Mouse (Mus musculus) intestine, embryonic 16.5 days (tissue): ENCODE data around the gene Tmem221. TPM values are rescaled to one million over a fixed set of nuclear protein-coding genes. Genes with fewer than 3 reads are reported as not detected.

Experiments used
- ATAC-seq: fragments of 200-750 bp; cut with Nextera tagmentation; 2 replicates; pipeline ENCODE4 v1.8.0; 2017; ENCODE audit warnings: moderate TSS enrichment, moderate library complexity
- H3K27ac ChIP-seq: fragments of 300-500 bp; sonication (generic); 2 replicates; pipeline ENCODE4 v1.5.1; 2014; ENCODE audit warnings: mild to moderate bottlenecking, low read length
- H3K27me3 ChIP-seq: fragments of 300-500 bp; sonication (generic); replicated peaks from 2 replicates; pipeline ENCODE4 v1.6.1; 2014; ENCODE audit warnings: low read length, control low read depth, mixed read lengths; ENCODE audit not compliant: control insufficient read depth, insufficient read depth
- H3K36me3 ChIP-seq: fragments of 300-500 bp; sonication (generic); 2 replicates; pipeline ENCODE4 v1.6.1; 2014; ENCODE audit warnings: low read length, control low read depth; ENCODE audit not compliant: control insufficient read depth, insufficient read depth
- H3K4me1 ChIP-seq: fragments of 300-500 bp; sonication (generic); 2 replicates; pipeline ENCODE4 v1.6.1; 2014; ENCODE audit warnings: low read length, control low read depth, mixed read lengths; ENCODE audit not compliant: control insufficient read depth, insufficient read depth
- H3K4me2 ChIP-seq: fragments of 300-500 bp; sonication (generic); 2 replicates; pipeline ENCODE4 v1.6.1; 2014; ENCODE audit warnings: low read depth, low read length, control low read depth
- H3K4me3 ChIP-seq: fragments of 300-500 bp; sonication (generic); 2 replicates; pipeline ENCODE4 v1.5.1; 2014; ENCODE audit warnings: mild to moderate bottlenecking, low read length
- H3K9ac ChIP-seq: fragments of 300-500 bp; sonication (generic); 2 replicates; pipeline ENCODE4 v1.6.1; 2014; ENCODE audit warnings: low read depth, low read length
- H3K9me3 ChIP-seq: fragments of 300-500 bp; sonication (generic); 2 replicates; pipeline ENCODE4 v1.6.1; 2016; ENCODE audit warnings: low read length, control low read depth; ENCODE audit not compliant: control insufficient read depth
- WGBS: fragments of 180-500 bp; shearing (Covaris S2); extraction: QIAGEN DNeasy Blood & Tissue Kit; methylation state at CpG from one replicate; pipeline ENCODE4 v1.1.7; 2014; 5-methylcytosine and 5-hydroxymethylcytosine counted together
- polyA plus RNA-seq: library from polyadenylated mRNA; unstranded; fragments of >200 nt; fragmentation: Nextera tagmentation; extraction: Ambion mirVana; gene quantifications from 2 replicates; pipeline ENCODE4 v1.2.1, GENCODE M21; 2015

The Tmem221 gene
- polyA plus RNA-seq, 1 experiment from 2014 or later, result 1.8 TPM

DNA sequence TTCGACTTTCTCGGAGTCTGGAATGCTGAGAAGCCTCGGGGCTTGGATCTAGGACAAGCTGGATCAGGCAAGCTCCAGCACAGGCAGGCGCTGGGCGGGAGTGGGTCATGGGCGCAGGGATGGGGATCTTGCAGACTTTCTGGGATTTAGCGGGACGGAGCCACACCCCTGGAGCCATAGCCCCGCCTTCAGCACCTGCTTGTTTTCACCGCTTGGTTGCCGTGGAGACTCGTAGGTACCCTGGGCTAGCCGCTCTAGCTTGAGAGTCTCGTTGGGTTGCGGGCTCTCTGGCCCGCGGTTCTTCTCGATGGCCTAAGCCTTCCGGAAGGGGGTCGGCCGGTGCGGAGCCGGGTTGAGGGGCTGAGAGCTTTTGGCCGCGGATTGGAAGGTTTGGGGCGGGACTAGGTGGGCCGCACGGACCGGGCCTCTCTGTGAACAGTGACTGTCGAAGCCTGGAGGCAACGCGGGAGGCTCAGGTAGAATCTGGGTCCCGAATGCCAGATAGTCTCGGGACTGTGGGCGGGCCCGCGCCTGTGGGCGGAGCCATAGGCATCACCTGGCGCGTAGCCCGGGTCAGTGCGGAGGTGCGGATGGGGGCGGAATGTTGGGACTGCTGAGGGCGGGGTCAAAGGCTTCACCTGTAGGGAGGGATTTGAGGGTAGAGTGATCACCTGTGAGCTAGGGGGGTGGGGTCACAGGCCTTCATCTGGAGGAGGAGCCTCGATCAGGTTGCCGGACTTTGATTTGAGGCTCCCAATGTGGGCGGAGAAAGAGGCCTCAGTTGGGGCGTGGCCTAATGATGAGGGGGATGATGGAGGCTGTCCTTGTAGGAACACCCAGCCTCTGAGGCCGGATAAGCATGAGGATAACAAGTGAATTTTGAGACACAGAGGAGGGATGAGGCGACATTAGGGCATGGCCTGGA, 11.0 kb upstream of the Tmem221 start:
- peak; percentile 82 for ATAC-seq
- H3K9me3 ChIP-seq, result no peaks in the 10 kb centered on the region
- no peaks in the 10 kb centered on the region for H3K36me3 ChIP-seq
- WGBS, result under 1% methylated on average over 51 of the region's 51 CpGs
- H3K4me2 ChIP-seq, result peak overlapping the region; percentile 94
- H3K4me1 ChIP-seq, result peaks cover 16% of the 10 kb centered on the region
- H3K4me3 ChIP-seq, result peak overlapping the region; percentile 73
- H3K27me3 ChIP-seq, result no peaks in the 10 kb centered on the region
- peak overlapping the region; percentile 76 for H3K9ac ChIP-seq
- peak overlapping the region; percentile 91 for H3K27ac ChIP-seq

DNA sequence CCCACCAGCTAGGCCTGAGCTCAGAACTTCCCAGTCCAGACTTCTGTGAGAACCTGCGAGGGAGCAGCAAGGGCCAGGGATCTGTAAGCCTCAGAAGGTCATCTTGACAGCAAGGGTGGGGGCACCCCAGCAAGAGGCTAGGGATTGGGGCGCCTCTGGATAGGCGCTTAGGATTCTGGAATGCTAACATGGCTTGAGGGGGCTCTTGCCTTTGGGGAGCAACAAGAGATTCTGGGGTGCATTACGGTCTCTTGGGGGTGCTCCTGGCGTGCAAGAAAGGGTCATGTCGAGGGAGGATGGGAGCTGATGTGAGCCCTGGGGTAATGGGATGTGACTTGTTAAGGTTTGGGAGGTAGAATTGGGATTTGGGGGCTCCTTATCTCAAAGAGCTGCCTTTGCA, 10.3 kb upstream of the Tmem221 start:
- H3K4me1 ChIP-seq, result peaks cover 16% of the 10 kb centered on the region

DNA sequence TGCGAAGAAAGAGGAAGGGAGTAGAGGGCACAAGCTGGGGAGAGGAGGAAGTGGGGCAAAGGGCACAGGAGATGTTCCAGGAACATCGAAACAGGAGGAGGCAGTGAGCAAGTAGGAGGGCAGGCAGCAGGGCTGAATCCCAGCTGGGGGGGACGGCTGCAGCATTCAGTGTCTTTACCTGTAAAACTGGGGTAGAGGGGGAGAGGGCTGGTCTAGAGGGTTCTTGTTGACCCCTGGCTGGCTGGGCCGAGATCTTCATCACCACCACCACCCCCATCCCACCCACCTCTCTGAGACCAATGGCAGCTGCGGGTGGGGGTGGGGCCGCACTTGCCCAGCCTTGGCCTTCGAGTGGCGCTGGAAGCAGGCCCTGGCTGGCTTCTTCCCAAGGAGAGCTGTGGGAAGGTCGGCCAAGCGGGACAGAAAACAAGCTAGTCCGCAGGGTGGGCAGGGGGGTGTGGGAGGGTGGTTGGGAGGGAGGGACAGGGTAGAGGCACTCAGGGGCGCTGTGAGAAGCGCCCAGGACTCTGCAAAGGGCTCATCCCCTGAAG, 9.8 kb upstream of the Tmem221 start, which contains the start of gene Slc27a1:
Gene Slc27a1, plus strand, starts transcription at position 496 of the 551 bp plus-strand sequence.
- no peaks in the 10 kb centered on the region; the same call in 1 of the 2 replicates for H3K27me3 ChIP-seq
- 14% methylated on average over 13 of the region's 13 CpGs for WGBS
- peak within 1 kb of the TSS; percentile 71 for H3K9ac ChIP-seq
- peaks cover 6% of the 10 kb centered on the region; the same call in 1 of the 2 replicates for H3K9me3 ChIP-seq
- H3K4me1 ChIP-seq, result peaks cover 16% of the 10 kb centered on the region
- H3K36me3 ChIP-seq, result no peaks in the 10 kb centered on the region
- peak within 1 kb of the TSS; percentile 94 for H3K4me2 ChIP-seq
- H3K27ac ChIP-seq, result peak within 1 kb of the TSS; percentile 91
- peak within 1 kb of the TSS; percentile 73 for H3K4me3 ChIP-seq
- no peak for ATAC-seq

More for the DNA sequence above, 10.3 kb upstream of the Tmem221 start:
- Histone ChIP-seq H3K9ac (peak overlapping the region; percentile 71), H3K9me3 (peaks cover 4% of the 10 kb centered on the region; the same call in 1 of the 2 replicates), H3K27ac (0 out of 2 replicates have a peak overlapping the region, but pooled peaks have one; percentile 91), H3K4me3 (peak overlapping the region; percentile 73), H3K36me3 (no peaks in the 10 kb centered on the region), H3K4me2 (peak overlapping the region; percentile 94), H3K27me3 (no peaks in the 10 kb centered on the region; the same call in 1 of the 2 replicates)
- ATAC-seq, result no peak
- 25% methylated on average over 6 of the region's 6 CpGs for WGBS

DNA sequence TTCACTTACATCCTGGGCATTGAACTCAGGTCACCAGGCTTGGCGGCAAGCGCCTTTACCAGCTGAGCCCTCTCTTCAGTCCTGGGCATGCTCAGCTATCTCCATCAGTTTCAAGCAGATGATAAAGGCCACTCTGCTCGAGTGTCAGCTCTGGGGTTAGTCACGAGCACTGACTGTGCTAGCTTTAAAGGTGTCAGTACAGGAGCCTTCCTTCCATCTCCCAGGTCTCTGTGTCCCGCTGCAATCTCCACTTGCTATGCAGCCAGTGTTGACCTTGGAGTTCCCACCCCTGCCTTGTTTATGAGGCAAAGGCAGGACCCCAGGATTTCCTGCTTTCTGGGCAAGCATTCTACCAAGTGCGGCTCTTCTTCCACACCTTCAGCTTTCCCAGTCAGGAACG, 8.9 kb upstream of the Tmem221 start:
- ATAC-seq, result no peak
- Histone ChIP-seq H3K9ac (no peak overlapping the region), H3K4me1 (peaks cover 23% of the 10 kb centered on the region), H3K4me3 (no peak overlapping the region), H3K9me3 (peaks cover 6% of the 10 kb centered on the region; the same call in 1 of the 2 replicates), H3K27me3 (peaks cover 2% of the 10 kb centered on the region; the same call in 1 of the 2 replicates), H3K27ac (no peak overlapping the region), H3K36me3 (no peaks in the 10 kb centered on the region), H3K4me2 (no peak overlapping the region)
- 76% methylated on average over 7 of the region's 7 CpGs for WGBS

DNA sequence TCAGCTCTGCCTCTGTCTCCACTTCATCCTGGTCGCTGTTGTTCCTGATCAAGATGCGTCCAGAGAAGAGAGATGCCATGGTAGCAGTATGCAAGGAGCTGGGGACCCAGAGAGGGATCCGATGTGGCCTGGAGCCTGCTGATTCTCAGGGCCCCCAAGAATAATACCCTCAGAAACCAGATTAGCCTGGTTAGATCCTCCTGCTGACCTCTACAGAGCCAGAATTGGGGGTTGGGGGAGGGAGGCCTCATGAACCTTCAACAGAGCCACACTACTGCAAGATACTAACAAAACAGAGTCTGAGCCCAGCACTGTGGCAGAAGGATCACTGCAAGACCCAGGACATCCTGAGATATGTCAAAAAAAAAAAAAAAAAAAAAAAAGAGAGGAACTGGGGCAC, 7.8 kb upstream of the Tmem221 start, which contains the start of gene Nxnl1:
Gene Nxnl1, minus strand, starts transcription at position 101 of the 400 bp plus-strand sequence.
- H3K27ac ChIP-seq, result no peak within 1 kb of the TSS
- no peak for ATAC-seq
- H3K9ac ChIP-seq, result no peak within 1 kb of the TSS
- no peak within 1 kb of the TSS for H3K4me2 ChIP-seq
- peaks cover 6% of the 10 kb centered on the region; the same call in 1 of the 2 replicates for H3K9me3 ChIP-seq
- 71% methylated on average over 3 of the region's 3 CpGs for WGBS
- H3K4me3 ChIP-seq, result no peak within 1 kb of the TSS
- H3K36me3 ChIP-seq, result no peaks in the 10 kb centered on the region
- peaks cover 11% of the 10 kb centered on the region for H3K27me3 ChIP-seq
- peaks cover 25% of the 10 kb centered on the region for H3K4me1 ChIP-seq

DNA sequence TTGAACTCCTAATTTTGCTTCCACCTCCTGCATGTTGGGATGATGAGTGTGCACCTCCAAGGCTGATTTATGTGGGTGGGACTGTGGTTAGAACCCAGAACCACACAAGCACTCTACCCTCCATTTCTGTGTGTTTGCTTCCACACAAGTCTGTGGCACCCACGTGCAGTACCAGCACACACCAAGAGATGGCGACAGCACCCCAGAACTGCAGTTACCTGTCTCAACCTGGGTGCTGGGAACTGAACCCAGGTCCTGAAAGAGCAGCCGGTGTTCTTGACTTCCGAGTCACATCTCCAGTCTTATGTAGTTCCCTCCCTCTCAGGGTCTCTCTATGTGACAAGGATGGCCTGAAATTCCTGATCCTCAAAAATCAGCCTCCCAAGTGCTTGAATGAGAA, 5.3 kb upstream of the Tmem221 start:
- no peak overlapping the region for H3K9ac ChIP-seq
- peaks cover 6% of the 10 kb centered on the region; the same call in 1 of the 2 replicates for H3K9me3 ChIP-seq
- H3K36me3 ChIP-seq, result no peaks in the 10 kb centered on the region
- no peak overlapping the region for H3K4me3 ChIP-seq
- no peak overlapping the region for H3K4me2 ChIP-seq
- WGBS, result 92% methylated on average over 4 of the region's 4 CpGs
- ATAC-seq, result no peak
- H3K4me1 ChIP-seq, result peaks cover 15% of the 10 kb centered on the region
- H3K27me3 ChIP-seq, result peaks cover 18% of the 10 kb centered on the region
- H3K27ac ChIP-seq, result no peak overlapping the region

DNA sequence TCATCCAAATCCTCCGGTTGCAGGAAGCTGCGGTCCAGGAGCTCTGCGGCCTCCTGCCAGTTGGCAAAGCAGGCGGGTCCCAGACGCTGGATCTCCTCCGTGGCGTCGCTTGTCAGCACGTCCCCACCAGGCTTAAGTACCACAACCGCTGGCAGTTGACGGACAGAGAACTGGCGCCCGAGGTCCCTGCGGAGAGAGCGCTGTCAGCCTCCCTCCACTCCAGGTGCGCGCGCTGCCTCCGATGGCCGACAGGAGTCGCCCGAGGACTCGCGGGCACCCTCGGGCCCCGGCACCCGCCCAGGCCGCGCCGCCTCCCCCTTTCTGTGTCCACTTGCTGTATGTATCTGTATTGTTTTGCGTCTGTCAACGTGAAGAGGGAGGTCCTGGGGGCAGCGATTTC, 4.1 kb upstream of the Tmem221 start:
- H3K4me1 ChIP-seq, result peaks cover 16% of the 10 kb centered on the region
- ATAC-seq, result peak; percentile 34; the same call in 1 of the 2 replicates
- peaks cover 28% of the 10 kb centered on the region for H3K27me3 ChIP-seq
- WGBS, result under 1% methylated on average over 33 of the region's 33 CpGs
- peak overlapping the region; percentile 47 for H3K4me2 ChIP-seq
- H3K4me3 ChIP-seq, result peak overlapping the region; percentile 33
- peaks cover 6% of the 10 kb centered on the region; the same call in 1 of the 2 replicates for H3K9me3 ChIP-seq
- H3K27ac ChIP-seq, result no peak overlapping the region
- no peaks in the 10 kb centered on the region for H3K36me3 ChIP-seq
- peak overlapping the region; percentile 48; the same call in 1 of the 2 replicates for H3K9ac ChIP-seq

DNA sequence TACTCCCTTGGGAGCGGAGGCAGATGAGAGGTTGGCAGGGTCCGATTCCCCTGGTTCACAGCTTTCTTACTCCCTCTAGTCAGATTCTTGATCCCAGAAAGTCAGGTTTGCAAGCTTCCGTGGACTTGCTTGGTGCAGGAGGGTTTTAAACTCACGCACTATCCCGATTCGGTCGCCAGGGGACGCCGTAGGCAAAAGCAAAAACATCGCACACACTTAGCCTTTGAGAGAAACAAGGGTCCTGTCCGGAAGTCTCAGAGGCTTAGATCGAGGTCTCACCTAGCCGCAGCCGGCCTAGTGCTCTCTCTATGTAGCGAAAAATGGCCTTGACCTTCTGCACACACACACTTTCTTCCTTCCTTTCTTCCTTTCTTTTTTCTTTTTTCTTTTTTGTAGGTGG, 2.7 kb upstream of the Tmem221 start:
- Histone ChIP-seq H3K27ac (no peak overlapping the region), H3K9ac (no peak overlapping the region), H3K36me3 (no peaks in the 10 kb centered on the region), H3K4me2 (no peak overlapping the region), H3K4me1 (peaks cover 16% of the 10 kb centered on the region), H3K27me3 (peaks cover 38% of the 10 kb centered on the region), H3K4me3 (no peak overlapping the region), H3K9me3 (peaks cover 6% of the 10 kb centered on the region; the same call in 1 of the 2 replicates)
- ATAC-seq, result no peak
- 3% methylated on average over 15 of the region's 15 CpGs for whole genome bisulfite sequencing

DNA sequence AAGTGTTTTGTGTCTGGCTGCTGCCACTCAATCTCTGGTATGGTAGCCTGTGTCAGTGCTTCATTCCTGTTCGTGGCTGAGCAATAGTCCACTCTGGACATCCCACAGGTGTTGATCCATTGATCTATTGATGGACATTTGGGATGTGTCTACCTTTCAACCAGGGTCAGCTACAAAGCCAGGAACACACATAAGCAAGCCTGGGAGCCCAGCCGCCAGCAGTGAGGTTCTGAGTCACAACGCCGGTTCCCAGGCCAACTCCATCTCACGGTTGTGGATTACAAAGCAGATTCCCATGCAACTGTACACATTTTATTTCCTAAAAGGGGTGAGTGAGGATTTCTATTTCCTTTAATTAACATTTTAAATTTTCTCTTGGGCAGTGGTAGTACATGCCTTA, 2.1 kb upstream of the Tmem221 start:
- 86% methylated on average over 5 of the region's 5 CpGs for WGBS
- no peak for ATAC-seq
- no peak overlapping the region for H3K4me2 ChIP-seq
- peaks cover 38% of the 10 kb centered on the region for H3K27me3 ChIP-seq
- H3K27ac ChIP-seq, result no peak overlapping the region
- peaks cover 6% of the 10 kb centered on the region; the same call in 1 of the 2 replicates for H3K9me3 ChIP-seq
- peaks cover 16% of the 10 kb centered on the region for H3K4me1 ChIP-seq
- no peak overlapping the region for H3K4me3 ChIP-seq
- H3K9ac ChIP-seq, result no peak overlapping the region
- no peaks in the 10 kb centered on the region for H3K36me3 ChIP-seq
